Mouse (Mus musculus) small intestine, adult 2 months (tissue): ENCODE data around the gene Dnajb3.

Source experiments
- CTCF ChIP-seq: fragments of 200-500 bp; IDR thresholded peaks from 2 replicates; pipeline ENCODE4 v1.5.1; 2012; ENCODE audit warnings: low read depth, mild to moderate bottlenecking, control low read depth, inconsistent platforms, low read length, moderate library complexity, mixed read lengths; ENCODE audit not compliant: insufficient replicate concordance, insufficient read length; ENCODE audit errors: extremely low read depth
- POLR2A ChIP-seq: fragments of 200-500 bp; IDR thresholded peaks from 2 replicates; pipeline ENCODE4 v1.6.1; 2012; ENCODE audit warnings: low read depth, mild to moderate bottlenecking, control low read depth, inconsistent platforms, low read length, moderate library complexity

- TF ChIP-seq POLR2A = no peak
- no peak for TF ChIP-seq CTCF
Observed at GRCm38 (mm10) chr1:88238771-88239170, 33.2 kb upstream of the Dnajb3 start.
